Comparison of ENCODE assay signal across 11 mouse cellular contexts in the genomic region with DNA sequence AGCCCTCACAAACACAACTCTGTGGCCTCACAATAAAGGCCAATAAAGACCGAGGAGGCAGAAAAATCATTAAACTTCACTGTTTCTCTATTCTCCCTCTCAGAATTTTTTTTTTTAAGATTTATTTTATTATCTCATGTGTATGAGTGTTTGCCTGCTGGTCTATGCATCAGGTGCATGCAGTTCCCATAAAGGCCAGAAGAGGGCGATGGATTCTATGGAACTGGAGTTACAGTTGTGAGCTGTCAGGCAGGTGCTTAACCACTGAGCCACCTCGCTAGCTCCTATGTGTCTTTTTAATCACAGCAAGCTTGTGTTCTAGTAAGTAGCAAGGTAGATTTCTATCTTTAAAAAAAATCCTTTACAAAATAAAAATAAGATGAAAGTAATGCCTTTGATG.
DNase-seq lines count a peak whose midpoint lies in the region; ATAC-seq lines count a peak whose summit lies in the region.
"Had no signal": no experiment of that assay in that cellular context is flagged by ENCODE, and none has a peak within 500 bp of the region (broad histone marks: within the 10 kb centered on the region; RNA-seq: fewer than 3 reads in every experiment).

No protein-coding gene starts in this region.

- no peak for ATAC-seq in midbrain, embryonic 11.5 days (ENCODE audit: low FRiP score)
- no peak for ATAC-seq in midbrain, embryonic 13.5 days
- no peak for ATAC-seq in erythroid progenitor cell, adult 5-6 weeks (replicated peaks; ENCODE audit: low FRiP score, poor library complexity, severe bottlenecking)

- H3K36me3 ChIP-seq in midbrain, embryonic 11.5 days (ENCODE audit: control insufficient read depth, insufficient read depth, low read length) = no peaks in the 10 kb centered on the region
- H3K36me3 ChIP-seq in midbrain, embryonic 13.5 days = peaks cover 20% of the 10 kb centered on the region
- H3K36me3 ChIP-seq: liver, embryonic 13.5 days had no signal

- H3K9ac ChIP-seq in midbrain, embryonic 11.5 days (ENCODE audit: low read length) = no peak overlapping the region
- H3K9ac ChIP-seq in midbrain, embryonic 13.5 days (replicated peaks) = no peak overlapping the region
- H3K9ac ChIP-seq: liver, embryonic 13.5 days had no signal

- WGBS in midbrain, embryonic 11.5 days = 64% methylated on average over 3 of the region's 3 CpGs
- 62% methylated on average over 3 of the region's 3 CpGs for WGBS in midbrain, embryonic 13.5 days

- peak; percentile 21 for DNase-seq in heart, postnatal 4 days
- no peak for DNase-seq in heart, postnatal 14 days
- DNase-seq in midbrain, embryonic 11.5 days (ENCODE audit: low spot score, missing footprints) = peak; percentile 82
- peak; percentile 8 for DNase-seq in c-Kit-positive CD71-positive TER-119-positive erythroid progenitor cells, embryonic 14.5 days (ENCODE audit: low spot score)
- peak; percentile 40 for DNase-seq in testis, postnatal 14 days (ENCODE audit: low spot score)
- DNase-seq in right cerebral cortex, adult 18-20 months = no peak
- DNase-seq: cerebellum, adult 9-10 months; heart, postnatal 36 days; liver, embryonic 13.5 days had no signal

- no peaks in the 10 kb centered on the region; the same call in 1 of the 2 replicates for H3K4me1 ChIP-seq in midbrain, embryonic 11.5 days (ENCODE audit: control insufficient read depth, insufficient read depth, low read length)
- 0 out of 2 replicates have a peak, but pooled peaks cover 3% of the 10 kb centered on the region for H3K4me1 ChIP-seq in midbrain, embryonic 13.5 days (replicated peaks)
- H3K4me1 ChIP-seq: liver, embryonic 13.5 days had no signal

- no peak overlapping the region for H3K4me3 ChIP-seq in midbrain, embryonic 11.5 days (ENCODE audit: low read depth, low read length)
- H3K4me3 ChIP-seq in midbrain, embryonic 13.5 days (replicated peaks) = no peak overlapping the region
- H3K4me3 ChIP-seq: liver, embryonic 13.5 days had no signal

- H3K27ac ChIP-seq in midbrain, embryonic 11.5 days (ENCODE audit: low read depth, low read length) = no peak overlapping the region
- H3K27ac ChIP-seq in midbrain, embryonic 13.5 days = no peak overlapping the region
- H3K27ac ChIP-seq: liver, embryonic 13.5 days had no signal

- no peaks in the 10 kb centered on the region for H3K9me3 ChIP-seq in midbrain, embryonic 11.5 days (ENCODE audit: control insufficient read depth, low read length)
- no peaks in the 10 kb centered on the region for H3K9me3 ChIP-seq in midbrain, embryonic 13.5 days
- H3K9me3 ChIP-seq: liver, embryonic 13.5 days had no signal

- H3K4me2 ChIP-seq in midbrain, embryonic 11.5 days = no peak overlapping the region
- H3K4me2 ChIP-seq in midbrain, embryonic 13.5 days (replicated peaks) = no peak overlapping the region
- H3K4me2 ChIP-seq: liver, embryonic 13.5 days had no signal

- H3K27me3 ChIP-seq in midbrain, embryonic 11.5 days (ENCODE audit: control insufficient read depth, insufficient read depth, low read length) = no peaks in the 10 kb centered on the region
- no peaks in the 10 kb centered on the region for H3K27me3 ChIP-seq in midbrain, embryonic 13.5 days
- H3K27me3 ChIP-seq: liver, embryonic 13.5 days had no signal

- intact Hi-C loops in heart, postnatal 14 days (cut with DNase I) = no loop called here

Comparison
In these comparisons a context has a peak if more than half of its experiments do, and no peak if none do; other contexts are left out.
1. DNase-seq: peak in heart, postnatal 4 days (single experiment), midbrain, embryonic 11.5 days (single experiment), c-Kit-positive CD71-positive TER-119-positive erythroid progenitor cells, embryonic 14.5 days (single experiment) and testis, postnatal 14 days (single experiment); none in heart, postnatal 14 days (0 of 2) and right cerebral cortex, adult 18-20 months (single experiment).